Mouse (Mus musculus) ES-E14 (cell line): ENCODE results near the gene Rnf152.

Experiments
- MAFK ChIP-seq: IDR thresholded peaks from 2 replicates; pipeline ENCODE4 v1.6.1; 2014; ENCODE audit warnings: mild to moderate bottlenecking, low read depth, low read length, inconsistent platforms; ENCODE audit not compliant: insufficient read depth
- ZC3H11A ChIP-seq: IDR thresholded peaks from 2 replicates; pipeline ENCODE4 v1.6.1; 2012; ENCODE audit warnings: low read depth, mild to moderate bottlenecking, inconsistent platforms, low read length, borderline replicate concordance
- ZNF384 ChIP-seq: IDR thresholded peaks from 2 replicates; pipeline ENCODE4 v1.6.1; 2012; ENCODE audit warnings: low read depth, low read length, inconsistent platforms

- TF ChIP-seq ZNF384 (no peak), MAFK (no peak), ZC3H11A (no peak)
Observed at GRCm38 (mm10) chr1:105330581-105331320, 25.8 kb downstream of the Rnf152 start.
